Mouse (Mus musculus): Measurements from ENCODE around the gene Caprin2.
A peak's percentile ranks its signal among the peaks of the same experiment; 100 is the strongest.
"Not testable (repeated sequence)": the region's sequence is repeated elsewhere in the genome, so short reads cannot be mapped to it uniquely, and the experiment has no call there.

Caprin2 gene

GRCm38 (mm10) chr6:148895773-148896506, at the start of gene Caprin2:
Caprin2 (minus strand) TSS chr6:148896237.
- ATAC-seq (ENCODE audit: low TSS enrichment) = peak; percentile 96

- ATAC-seq (ENCODE audit: low TSS enrichment) = no peak
Observed at GRCm38 (mm10) chr6:148944767-148945508, 48.9 kb upstream of the Caprin2 start.

- ATAC-seq (ENCODE audit: low TSS enrichment) = no peak
Observed at GRCm38 (mm10) chr6:148944344-148944766, 48.3 kb upstream of the Caprin2 start.

- ATAC-seq (ENCODE audit: low TSS enrichment) = no peak
Observed at GRCm38 (mm10) chr6:148943695-148944094, 47.7 kb upstream of the Caprin2 start.

- no peak for ATAC-seq (ENCODE audit: low TSS enrichment)
Observed at GRCm38 (mm10) chr6:148942406-148942805, 46.4 kb upstream of the Caprin2 start.

GRCm38 (mm10) chr6:148941880-148942279, 45.8 kb upstream of the Caprin2 start:
- no peak for ATAC-seq (ENCODE audit: low TSS enrichment)

GRCm38 (mm10) chr6:148940383-148940782, 44.3 kb upstream of the Caprin2 start:
- not testable (repeated sequence) for ATAC-seq (ENCODE audit: low TSS enrichment)

GRCm38 (mm10) chr6:148937693-148938092, 41.7 kb upstream of the Caprin2 start:
- no peak for ATAC-seq (ENCODE audit: low TSS enrichment)

- ATAC-seq (ENCODE audit: low TSS enrichment) = no peak
Observed at GRCm38 (mm10) chr6:148934961-148935590, 39.0 kb upstream of the Caprin2 start.

GRCm38 (mm10) chr6:148931281-148931680, 35.2 kb upstream of the Caprin2 start:
- ATAC-seq (ENCODE audit: low TSS enrichment) = no peak

GRCm38 (mm10) chr6:148918841-148919398, 22.9 kb upstream of the Caprin2 start:
- ATAC-seq (ENCODE audit: low TSS enrichment) = no peak

GRCm38 (mm10) chr6:148917672-148918071, 21.6 kb upstream of the Caprin2 start:
- ATAC-seq (ENCODE audit: low TSS enrichment) = no peak

- ATAC-seq (ENCODE audit: low TSS enrichment) = no peak
Observed at GRCm38 (mm10) chr6:148916817-148917216, 20.8 kb upstream of the Caprin2 start.

GRCm38 (mm10) chr6:148913938-148914337, 17.9 kb upstream of the Caprin2 start:
- peak; percentile 91 for ATAC-seq (ENCODE audit: low TSS enrichment)

GRCm38 (mm10) chr6:148911906-148912305, 15.9 kb upstream of the Caprin2 start:
- ATAC-seq (ENCODE audit: low TSS enrichment) = not testable (repeated sequence)

GRCm38 (mm10) chr6:148906958-148907357, 10.9 kb upstream of the Caprin2 start:
- no peak for ATAC-seq (ENCODE audit: low TSS enrichment)

GRCm38 (mm10) chr6:148902728-148903127, 6.7 kb upstream of the Caprin2 start:
- ATAC-seq (ENCODE audit: low TSS enrichment) = no peak

- peak; percentile 68 for ATAC-seq (ENCODE audit: low TSS enrichment)
Observed at GRCm38 (mm10) chr6:148896507-148896851, 442 bp upstream of the Caprin2 start.

GRCm38 (mm10) chr6:148894888-148895772, 907 bp downstream of the Caprin2 start:
- peak; percentile 24 for ATAC-seq (ENCODE audit: low TSS enrichment)

- no peak for ATAC-seq (ENCODE audit: low TSS enrichment)
Observed at GRCm38 (mm10) chr6:148873911-148874310, 22.1 kb downstream of the Caprin2 start.

- no peak for ATAC-seq (ENCODE audit: low TSS enrichment)
Observed at GRCm38 (mm10) chr6:148845629-148846028, 50.4 kb downstream of the Caprin2 start.
